Mouse (Mus musculus) MEL (cell line): ENCODE measurements around the gene Cdc5l. TPM values are rescaled to one million over a fixed set of nuclear protein-coding genes. Genes with fewer than 3 reads are reported as not detected.

Experiments used
- DNase-seq: peaks from one replicate; pipeline ENCODE4 v3.0.0; 2011; ENCODE audit warnings: low read depth, low spot score
- H3K27ac ChIP-seq: 2 replicates; pipeline ENCODE4 v1.5.1; 2012; ENCODE audit warnings: low read depth, mild to moderate bottlenecking, control low read depth, low read length, moderate library complexity; ENCODE audit not compliant: control insufficient read depth
- H3K27me3 ChIP-seq, 2 experiments: fragments of 150-350 bp in 1 of 2; sonication (generic) in 1 of 2; 2 replicates each; pipeline ENCODE4 v1.6.1; 2012; ENCODE audit warnings: low read length in 2 of 2, mild to moderate bottlenecking in 2 of 2, improper control_type of control experiment in 1 of 2, moderate library complexity in 1 of 2; ENCODE audit not compliant: insufficient read depth in 2 of 2, control insufficient read depth in 1 of 2
- H3K36me3 ChIP-seq, 2 experiments: 2 replicates each; pipeline ENCODE4 v1.6.1; 2012 to 2014; ENCODE audit warnings: low read length in 2 of 2, improper control_type of control experiment in 1 of 2, inconsistent platforms in 1 of 2, mild to moderate bottlenecking in 1 of 2; ENCODE audit not compliant: insufficient read depth in 2 of 2, control insufficient read depth in 1 of 2
- H3K4me1 ChIP-seq, 2 experiments: fragments of 150-350 bp in 1 of 2; sonication (generic) in 1 of 2; 2 replicates each; pipeline ENCODE4 v1.6.1; 2012; ENCODE audit warnings: low read length in 2 of 2, improper control_type of control experiment in 1 of 2, mild to moderate bottlenecking in 1 of 2; ENCODE audit not compliant: insufficient read depth in 2 of 2, control insufficient read depth in 1 of 2
- H3K4me3 ChIP-seq, 2 experiments: fragments of 150-350 bp in 1 of 2; sonication (generic) in 1 of 2; 2 replicates each; pipeline ENCODE4 v1.5.1; 2012; ENCODE audit warnings: low read depth in 2 of 2, low read length in 2 of 2, mild to moderate bottlenecking in 2 of 2, moderate library complexity in 2 of 2, control low read depth in 1 of 2, improper control_type of control experiment in 1 of 2; ENCODE audit not compliant: control insufficient read depth in 1 of 2, insufficient read depth in 1 of 2
- H3K79me2 ChIP-seq: 2 replicates; pipeline ENCODE4 v1.6.1; 2012; ENCODE audit warnings: mild to moderate bottlenecking, low read length, moderate library complexity; ENCODE audit not compliant: control insufficient read depth, poor library complexity, insufficient read depth
- H3K9ac ChIP-seq: 2 replicates; pipeline ENCODE4 v1.6.1; 2012; ENCODE audit warnings: low read depth, mild to moderate bottlenecking, control low read depth, low read length, moderate library complexity; ENCODE audit not compliant: control insufficient read depth, poor library complexity, severe bottlenecking
- H3K9me3 ChIP-seq: fragments of 150-350 bp; sonication (generic); replicated peaks from 2 replicates; pipeline ENCODE4 v1.6.1; 2012; ENCODE audit warnings: mild to moderate bottlenecking, low read length, improper control_type of control experiment, moderate library complexity; ENCODE audit not compliant: insufficient read depth
- BHLHE40 ChIP-seq: IDR thresholded peaks from 2 replicates; pipeline ENCODE4 v1.6.1; 2012; ENCODE audit warnings: low read depth, mild to moderate bottlenecking, inconsistent platforms, low read length, improper control_type of control experiment, borderline replicate concordance
- CHD1 ChIP-seq: IDR thresholded peaks from 2 replicates; pipeline ENCODE4 v1.6.1; 2012; ENCODE audit warnings: low read depth, mild to moderate bottlenecking, inconsistent platforms, low read length, improper control_type of control experiment
- CHD2 ChIP-seq: IDR thresholded peaks from 2 replicates; pipeline ENCODE4 v1.6.1; 2011; ENCODE audit warnings: low read length, improper control_type of control experiment
- E2F4 ChIP-seq: IDR thresholded peaks from 2 replicates; pipeline ENCODE4 v1.6.1; 2011; ENCODE audit warnings: low read depth, low read length, improper control_type of control experiment, borderline replicate concordance
- JUND ChIP-seq: IDR thresholded peaks from 2 replicates; pipeline ENCODE4 v1.6.1; 2011; ENCODE audit warnings: low read depth, mild to moderate bottlenecking, improper control_type of control experiment, low read length
- MAZ ChIP-seq: IDR thresholded peaks from 2 replicates; pipeline ENCODE4 v1.6.1; 2012; ENCODE audit warnings: low read depth, mild to moderate bottlenecking, inconsistent platforms, low read length, improper control_type of control experiment
- MXI1 ChIP-seq: IDR thresholded peaks from 2 replicates; pipeline ENCODE4 v1.6.1; 2011; ENCODE audit warnings: mild to moderate bottlenecking, low read depth, low read length, improper control_type of control experiment
- MYB ChIP-seq: IDR thresholded peaks from 2 replicates; pipeline ENCODE4 v1.6.1; 2011; ENCODE audit warnings: mild to moderate bottlenecking, low read depth, low read length, improper control_type of control experiment
- NELFE ChIP-seq: IDR thresholded peaks from 2 replicates; pipeline ENCODE4 v1.6.1; 2011; ENCODE audit warnings: low read depth, low read length, improper control_type of control experiment
- NRF1 ChIP-seq: IDR thresholded peaks from 2 replicates; pipeline ENCODE4 v1.6.1; 2014; ENCODE audit warnings: low read depth, mild to moderate bottlenecking, inconsistent platforms, low read length, improper control_type of control experiment, moderate library complexity; ENCODE audit not compliant: poor library complexity, insufficient read depth, severe bottlenecking
- POLR2A ChIP-seq, 2 experiments: IDR thresholded peaks; 2 replicates each; pipeline ENCODE4 v1.6.1; 2011 to 2012; ENCODE audit warnings: low read length in 2 of 2, mild to moderate bottlenecking in 2 of 2, control low read depth in 1 of 2, improper control_type of control experiment in 1 of 2, low read depth in 1 of 2, moderate library complexity in 1 of 2; ENCODE audit not compliant: control insufficient read depth in 1 of 2, insufficient read depth in 1 of 2, poor library complexity in 1 of 2
- POLR2AphosphoS2 ChIP-seq: IDR thresholded peaks from 2 replicates; pipeline ENCODE4 v1.6.1; 2011; ENCODE audit warnings: low read length, improper control_type of control experiment
- POLR2AphosphoS5 ChIP-seq: IDR thresholded peaks from 2 replicates; pipeline ENCODE4 v1.6.1; 2012; ENCODE audit warnings: low read depth, borderline replicate concordance, mild to moderate bottlenecking, inconsistent platforms, low read length, moderate library complexity, mixed read lengths
- RAD21 ChIP-seq: IDR thresholded peaks from 2 replicates; pipeline ENCODE4 v1.6.1; 2011; ENCODE audit warnings: mild to moderate bottlenecking, low read depth, low read length, improper control_type of control experiment
- RCOR1 ChIP-seq: IDR thresholded peaks from 2 replicates; pipeline ENCODE4 v1.6.1; 2012; ENCODE audit warnings: low read depth, mild to moderate bottlenecking, inconsistent platforms, low read length, improper control_type of control experiment
- SIN3A ChIP-seq: IDR thresholded peaks from 2 replicates; pipeline ENCODE4 v1.6.1; 2012; ENCODE audit warnings: low read length, improper control_type of control experiment, inconsistent platforms
- SMC3 ChIP-seq: IDR thresholded peaks from 2 replicates; pipeline ENCODE4 v1.6.1; 2011; ENCODE audit warnings: low read depth, low read length, improper control_type of control experiment
- TAL1 ChIP-seq: IDR thresholded peaks from 2 replicates; pipeline ENCODE4 v1.6.1; 2012; ENCODE audit warnings: mild to moderate bottlenecking, inconsistent platforms, low read length, moderate library complexity, mixed read lengths
- TCF12 ChIP-seq: IDR thresholded peaks from 2 replicates; pipeline ENCODE4 v1.6.1; 2014; ENCODE audit warnings: low read depth, mild to moderate bottlenecking, inconsistent platforms, low read length, improper control_type of control experiment, moderate library complexity
- USF2 ChIP-seq, 2 experiments: IDR thresholded peaks; 2 replicates each; pipeline ENCODE4 v1.6.1; 2011 to 2012; ENCODE audit warnings: improper control_type of control experiment in 2 of 2, low read length in 2 of 2, borderline replicate concordance in 1 of 2, inconsistent platforms in 1 of 2, low read depth in 1 of 2, mild to moderate bottlenecking in 1 of 2; ENCODE audit not compliant: insufficient read depth in 1 of 2
- ZC3H11A ChIP-seq: IDR thresholded peaks from 2 replicates; pipeline ENCODE4 v1.6.1; 2012; ENCODE audit warnings: low read depth, mild to moderate bottlenecking, inconsistent platforms, low read length, improper control_type of control experiment
- ZMIZ1 ChIP-seq: IDR thresholded peaks from 2 replicates; pipeline ENCODE4 v1.6.1; 2012; ENCODE audit warnings: low read depth, mild to moderate bottlenecking, inconsistent platforms, low read length, improper control_type of control experiment, moderate library complexity
- ZNF384 ChIP-seq: IDR thresholded peaks from 2 replicates; pipeline ENCODE4 v1.6.1; 2012; ENCODE audit warnings: low read depth, mild to moderate bottlenecking, inconsistent platforms, low read length, improper control_type of control experiment
- polyA plus RNA-seq, 2 experiments: library from polyadenylated mRNA; stranded (reverse) in 1 of 2; unstranded in 1 of 2; fragments of >175 nt in 1 of 2; fragments of >200 nt in 1 of 2; gene quantifications; 2 replicates each; pipeline versions ENCODE4 v1.2.1 to v1.2.4; 2012; ENCODE audit warnings: low replicate concordance in 2 of 2, low read depth in 1 of 2; ENCODE audit not compliant: insufficient read length in 2 of 2, insufficient read depth in 1 of 2, missing spikeins in 1 of 2
- total RNA-seq: library from RNA; depleted of rRNA; stranded (reverse); fragments of 300-350 nt; gene quantifications from 2 replicates; pipeline ENCODE4 v1.2.3, GENCODE M21; 2012

The Cdc5l gene
- total and polyA plus RNA-seq, 3 experiments: 69.9 to 89.0 TPM; not detected in 1

DNA sequence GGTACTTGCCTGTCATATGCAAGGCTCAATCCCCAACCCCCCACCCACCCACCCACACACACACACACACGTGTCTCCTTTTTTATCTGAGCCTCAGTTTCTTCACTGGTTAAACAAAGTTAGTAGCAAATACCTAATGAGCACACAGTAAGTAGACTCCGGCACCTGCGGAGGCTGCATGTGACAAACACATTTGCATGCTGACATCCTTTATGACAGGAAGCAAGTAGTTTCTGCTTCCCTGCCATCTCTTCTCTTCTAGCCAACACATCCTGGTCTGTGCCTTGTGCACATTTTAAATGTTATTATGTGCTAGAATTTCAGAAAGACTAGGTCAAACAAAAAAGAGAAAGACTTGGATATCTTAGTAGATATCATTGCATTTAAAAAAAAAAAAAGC lies 72.6 kb downstream of the Cdc5l start:
- Histone ChIP-seq H3K9me3 (no peaks in the 10 kb centered on the region), H3K27me3 (peaks cover 0 to 3% of the 10 kb centered on the region in 2 experiments; a peak in 2 of 4 replicates), H3K36me3 (no peaks in the 10 kb centered on the region), H3K9ac (no peak overlapping the region), H3K27ac (no peak overlapping the region), H3K4me3 (no peak overlapping the region), H3K4me1 (no peaks in the 10 kb centered on the region), H3K79me2 (no peaks in the 10 kb centered on the region)
- no peak for DNase-seq
- TF ChIP-seq SIN3A: no peak
- no peak for TF ChIP-seq TCF12
- TF ChIP-seq ZMIZ1: no peak
- no peak for TF ChIP-seq ZNF384
- TF ChIP-seq NRF1: no peak
- no peak for TF ChIP-seq BHLHE40
- no peak for TF ChIP-seq POLR2AphosphoS2
- TF ChIP-seq POLR2AphosphoS5: no peak
- TF ChIP-seq MYB: no peak

DNA sequence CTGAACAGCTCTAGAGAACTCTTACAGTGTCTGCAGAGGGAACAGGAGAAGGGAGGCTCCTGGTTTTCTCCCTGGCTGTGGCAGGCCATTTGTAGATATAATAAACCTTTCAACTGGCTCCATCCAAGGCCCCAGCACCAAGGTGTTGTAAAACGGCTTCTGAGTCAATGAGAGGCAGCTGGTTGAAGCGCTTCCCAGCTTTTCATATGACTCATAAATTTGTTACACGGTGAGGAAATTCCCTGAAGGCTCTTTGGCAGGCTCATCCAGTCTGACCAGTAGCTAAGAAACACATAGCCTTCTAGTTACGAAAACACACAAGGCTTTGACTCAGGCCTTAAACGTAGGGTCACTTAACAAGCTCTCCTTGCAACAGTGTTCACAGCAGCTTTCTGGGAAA lies 74.1 kb downstream of the Cdc5l start:
- Histone ChIP-seq H3K4me3 (no peak overlapping the region), H3K9ac (no peak overlapping the region), H3K79me2 (no peaks in the 10 kb centered on the region), H3K9me3 (no peaks in the 10 kb centered on the region), H3K4me1 (no peaks in the 10 kb centered on the region), H3K36me3 (no peaks in the 10 kb centered on the region), H3K27ac (no peak overlapping the region), H3K27me3 (peaks cover 0 to 3% of the 10 kb centered on the region in 2 experiments; a peak in 2 of 4 replicates)
- TF ChIP-seq NRF1 (no peak), MAZ (no peak), NELFE (no peak), E2F4 (no peak), MXI1 (no peak), JUND (no peak), USF2 (IDR thresholded peaks at IDR 0.05; ENCODE audit: borderline replicate concordance in 1 of 2, insufficient read depth in 1 of 2, low read depth in 1 of 2, low read length in 2 of 2) (no peak), ZC3H11A (no peak), RAD21 (no peak), CHD2 (no peak), CHD1 (no peak), RCOR1 (no peak), POLR2A (IDR thresholded peaks at IDR 0.05; ENCODE audit: control insufficient read depth in 1 of 2, insufficient read depth in 1 of 2, low read depth in 1 of 2, low read length in 2 of 2, poor library complexity in 1 of 2) (no peak), POLR2AphosphoS2 (no peak), TAL1 (no peak), SMC3 (no peak), BHLHE40 (no peak), MYB (no peak)
- DNase-seq: no peak
